Mouse (Mus musculus) hindbrain, embryonic 10.5 days (tissue): Measurements from ENCODE around the gene Adarb1. TPM values are rescaled to one million over a fixed set of nuclear protein-coding genes. Genes with fewer than 3 reads are reported as not detected.

Experiments used
- DNase-seq: peaks from one replicate; pipeline ENCODE4 v3.0.0-alpha.2; 2017; ENCODE audit warnings: low spot score
- H3K27ac ChIP-seq: fragments of 300-500 bp; sonication (generic); 2 replicates; pipeline ENCODE4 v1.5.1; 2016; ENCODE audit warnings: mild to moderate bottlenecking, moderate library complexity
- H3K27me3 ChIP-seq: fragments of 300-500 bp; sonication (generic); 2 replicates; pipeline ENCODE4 v1.6.1; 2016; ENCODE audit warnings: mild to moderate bottlenecking; ENCODE audit not compliant: poor library complexity, insufficient read depth, severe bottlenecking
- H3K36me3 ChIP-seq: fragments of 300-500 bp; sonication (generic); 2 replicates; pipeline ENCODE4 v1.6.1; 2016; ENCODE audit warnings: mild to moderate bottlenecking, moderate library complexity
- H3K4me1 ChIP-seq: fragments of 300-500 bp; sonication (generic); replicated peaks from 2 replicates; pipeline ENCODE4 v1.6.1; 2016; ENCODE audit warnings: mild to moderate bottlenecking
- H3K4me3 ChIP-seq: fragments of 300-500 bp; sonication (generic); 2 replicates; pipeline ENCODE4 v1.5.1; 2016; ENCODE audit warnings: mild to moderate bottlenecking, moderate library complexity
- H3K9me3 ChIP-seq: fragments of 300-500 bp; sonication (generic); 2 replicates; pipeline ENCODE4 v1.6.1; 2016; ENCODE audit warnings: mild to moderate bottlenecking, moderate library complexity
- WGBS: fragments of 180-500 bp; shearing (Covaris S2); methylation state at CpG from one replicate; pipeline ENCODE4 v1.1.7; 2016; 5-methylcytosine and 5-hydroxymethylcytosine counted together
- polyA plus RNA-seq: library from polyadenylated mRNA; unstranded; fragments of >200 nt; fragmentation: Nextera tagmentation; extraction: Ambion mirVana; gene quantifications from 2 replicates; pipeline ENCODE4 v1.2.1, GENCODE M21; 2016

Adarb1 gene
- polyA plus RNA-seq, 1 experiment from 2014 or later = 7.8 TPM

DNA sequence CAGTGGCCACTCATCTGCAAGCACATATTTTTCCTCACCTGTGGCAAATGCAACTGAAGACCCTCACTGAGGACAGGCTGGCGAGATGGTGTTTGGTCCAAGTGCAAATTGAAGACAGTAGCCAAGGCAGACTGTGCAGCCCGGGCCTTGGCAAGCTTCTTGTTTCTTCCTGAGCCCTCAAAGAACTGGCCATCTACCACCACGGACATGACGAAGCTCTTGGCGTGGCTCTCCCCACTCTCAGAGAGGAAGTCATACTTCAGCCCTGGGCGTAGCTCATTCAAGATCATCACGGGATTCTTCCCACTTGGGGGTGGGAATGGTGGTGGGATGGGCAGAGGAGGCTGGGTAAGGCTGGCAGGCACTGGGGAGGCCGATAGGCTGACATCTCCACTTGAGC, 96.5 kb downstream of the Adarb1 start:
- DNase-seq = no peak
- WGBS = 94% methylated on average over 8 of the region's 8 CpGs
- Histone ChIP-seq H3K36me3 (no peaks in the 10 kb centered on the region), H3K27me3 (no peaks in the 10 kb centered on the region), H3K27ac (peak overlapping the region; percentile 8; the same call in 1 of the 2 replicates), H3K4me1 (0 out of 2 replicates have a peak, but pooled peaks cover 6% of the 10 kb centered on the region), H3K9me3 (no peaks in the 10 kb centered on the region), H3K4me3 (no peak overlapping the region)

DNA sequence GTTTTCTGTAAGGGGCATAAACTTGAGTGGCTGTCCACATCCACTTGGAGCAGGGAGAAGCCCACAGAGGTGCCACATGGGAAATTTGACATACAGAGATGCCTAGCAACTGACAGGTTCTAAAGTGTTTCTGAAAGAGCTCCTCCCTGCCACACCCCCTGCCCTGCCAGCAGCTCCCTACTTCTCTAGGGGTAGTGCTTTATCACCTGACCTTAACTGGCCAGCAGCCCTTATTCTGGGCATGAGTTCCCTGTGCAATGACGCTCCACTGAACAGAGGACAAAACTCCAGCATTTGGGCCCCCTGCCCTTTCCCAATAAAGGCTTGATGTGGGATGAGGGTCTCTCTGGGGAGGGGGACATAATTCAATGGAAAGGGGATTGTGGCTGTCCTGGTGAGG, 97.1 kb downstream of the Adarb1 start:
- Histone ChIP-seq H3K4me1 (0 out of 2 replicates have a peak, but pooled peaks cover 6% of the 10 kb centered on the region), H3K36me3 (no peaks in the 10 kb centered on the region), H3K27me3 (no peaks in the 10 kb centered on the region), H3K27ac (no peak overlapping the region), H3K9me3 (no peaks in the 10 kb centered on the region), H3K4me3 (no peak overlapping the region)
- 72% methylated on average over 1 of the region's 1 CpGs for WGBS
- no peak for DNase-seq

DNA sequence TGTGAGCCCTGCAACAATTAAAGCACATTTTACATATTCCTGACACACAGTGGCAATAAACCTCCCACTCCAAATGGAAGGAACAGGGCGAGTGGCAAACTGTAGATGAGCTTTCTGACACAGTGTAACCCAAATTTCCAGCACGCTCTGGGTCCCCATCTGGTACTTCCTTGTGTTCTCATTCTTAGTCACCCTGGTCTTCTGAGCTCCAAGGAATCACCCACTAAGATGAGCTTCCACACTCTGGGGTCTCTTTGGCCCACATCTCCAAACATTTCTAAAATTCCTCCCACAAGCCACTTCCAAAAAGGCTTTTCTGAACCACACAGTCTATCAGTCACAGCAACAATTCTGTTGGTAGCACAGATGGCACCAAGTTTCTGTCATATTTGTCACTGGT, 102.4 kb downstream of the Adarb1 start:
- H3K4me3 ChIP-seq = no peak overlapping the region
- H3K27me3 ChIP-seq = no peaks in the 10 kb centered on the region
- no peaks in the 10 kb centered on the region for H3K9me3 ChIP-seq
- DNase-seq = no peak
- peaks cover 4% of the 10 kb centered on the region; the same call in 1 of the 2 replicates for H3K36me3 ChIP-seq
- no peak overlapping the region for H3K27ac ChIP-seq
- H3K4me1 ChIP-seq = no peaks in the 10 kb centered on the region
- 92% methylated on average over 2 of the region's 2 CpGs for WGBS

DNA sequence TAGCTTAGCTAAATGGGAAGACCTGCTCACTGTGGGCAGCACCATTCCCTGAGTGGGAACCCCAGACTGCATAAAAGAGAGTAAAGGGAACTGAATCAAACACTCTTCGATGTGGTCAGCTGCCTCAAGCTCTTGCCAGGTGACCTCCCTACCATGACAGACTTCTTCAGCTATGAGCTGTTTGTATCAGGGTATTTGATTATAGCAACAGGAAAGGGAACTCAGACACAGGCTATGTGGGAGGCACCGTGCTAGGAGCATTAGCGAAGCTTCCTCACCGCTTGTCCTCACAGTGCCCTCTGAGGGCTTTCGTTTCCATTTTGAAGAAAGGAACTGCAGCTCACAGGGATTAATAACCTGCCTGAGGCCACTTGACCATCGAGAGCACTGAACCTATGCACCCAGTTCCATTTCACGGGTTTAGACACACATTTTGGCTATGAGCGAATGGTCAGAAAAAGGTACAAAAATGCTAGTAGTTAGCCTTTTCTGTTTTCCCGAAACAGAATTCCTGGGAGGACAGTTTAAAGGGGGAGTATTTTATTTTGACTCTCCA, 103.3 kb downstream of the Adarb1 start:
- no peak overlapping the region for H3K27ac ChIP-seq
- 91% methylated on average over 9 of the region's 9 CpGs for WGBS
- no peaks in the 10 kb centered on the region for H3K9me3 ChIP-seq
- no peak for DNase-seq
- H3K4me3 ChIP-seq = no peak overlapping the region
- H3K36me3 ChIP-seq = peaks cover 7% of the 10 kb centered on the region; the same call in 1 of the 2 replicates
- H3K4me1 ChIP-seq = no peaks in the 10 kb centered on the region
- no peaks in the 10 kb centered on the region for H3K27me3 ChIP-seq

DNA sequence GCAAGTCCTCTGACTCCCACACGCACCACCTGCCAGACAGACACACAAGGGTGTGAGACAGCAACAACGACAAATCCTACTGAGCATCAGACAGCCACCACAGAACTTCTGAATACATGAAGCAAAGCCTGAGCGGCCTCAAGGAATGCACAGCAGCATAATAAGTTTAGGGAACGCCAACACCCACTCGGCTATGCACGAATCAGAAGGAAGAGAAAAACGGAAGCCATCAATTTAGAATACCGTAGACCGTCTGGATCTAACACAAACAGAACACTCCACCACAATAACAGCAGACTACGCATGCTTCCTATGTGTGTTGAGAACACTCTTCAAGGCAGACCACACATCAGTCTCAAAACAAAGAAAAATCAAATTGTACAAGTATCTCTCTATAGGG, 109.1 kb downstream of the Adarb1 start:
- Histone ChIP-seq H3K4me3 (no peak overlapping the region), H3K9me3 (no peaks in the 10 kb centered on the region), H3K27ac (no peak overlapping the region), H3K27me3 (no peaks in the 10 kb centered on the region), H3K36me3 (peaks cover 7% of the 10 kb centered on the region; the same call in 1 of the 2 replicates), H3K4me1 (peaks cover 19% of the 10 kb centered on the region)
- 72% methylated on average over 10 of the region's 10 CpGs for WGBS
- DNase-seq = no peak

DNA sequence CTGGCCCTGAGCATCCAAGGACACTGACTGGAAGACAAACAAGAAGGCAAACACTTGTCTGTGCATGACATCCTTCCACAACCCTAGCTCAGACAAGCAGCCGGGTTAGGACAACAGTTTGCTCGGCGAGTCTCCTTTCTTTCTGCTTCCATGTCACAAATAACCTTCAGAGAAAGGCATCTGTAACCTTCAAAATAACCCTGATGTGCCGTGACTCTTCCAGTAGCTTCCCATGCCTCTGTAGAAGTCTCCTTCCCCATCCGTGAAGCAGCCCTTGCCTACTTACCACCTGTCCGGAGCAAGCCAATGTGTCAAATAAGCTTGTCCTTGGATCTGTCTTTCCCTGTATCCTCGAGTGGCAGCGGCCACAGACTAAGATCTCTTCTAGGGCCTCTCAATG, 112.3 kb downstream of the Adarb1 start:
- peaks cover 12% of the 10 kb centered on the region for H3K36me3 ChIP-seq
- 75% methylated on average over 8 of the region's 8 CpGs for WGBS
- H3K9me3 ChIP-seq = no peaks in the 10 kb centered on the region
- 0 out of 2 replicates have a peak overlapping the region, but pooled peaks have one; percentile 50 for H3K27ac ChIP-seq
- H3K4me1 ChIP-seq = peaks cover 19% of the 10 kb centered on the region
- no peak overlapping the region for H3K4me3 ChIP-seq
- no peak for DNase-seq
- H3K27me3 ChIP-seq = no peaks in the 10 kb centered on the region

DNA sequence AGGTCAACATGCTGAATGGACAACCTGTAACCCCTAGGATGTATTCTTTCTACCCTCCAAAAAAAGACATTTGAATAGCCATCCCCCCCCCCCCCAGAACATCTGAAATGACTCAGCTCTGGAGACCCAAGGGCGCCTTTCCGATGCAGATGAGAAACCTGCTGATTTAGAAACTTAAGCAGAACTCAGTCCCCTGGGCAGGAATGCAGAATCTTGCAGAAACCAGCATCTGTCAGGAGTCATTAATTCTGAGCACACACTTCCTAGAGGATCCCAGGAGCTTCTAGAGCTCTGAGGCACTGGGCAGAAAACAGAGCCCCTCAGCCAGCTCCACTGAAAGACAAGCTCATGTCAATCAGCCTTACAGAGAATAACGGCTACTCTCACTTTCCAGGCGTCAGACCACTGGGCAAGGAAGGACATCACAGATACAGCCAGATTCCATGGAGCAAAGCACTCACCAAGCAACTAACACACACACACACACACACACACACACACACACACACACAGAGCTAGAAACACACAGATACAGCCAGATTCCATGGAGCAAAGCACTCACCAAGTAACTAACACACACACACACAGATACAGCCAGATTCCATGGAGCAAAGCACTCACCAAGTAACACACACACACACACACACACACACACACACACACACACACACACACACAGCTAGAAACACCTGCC, 113.1 kb downstream of the Adarb1 start:
- peaks cover 19% of the 10 kb centered on the region for H3K4me1 ChIP-seq
- H3K27me3 ChIP-seq = no peaks in the 10 kb centered on the region
- 25% methylated on average over 4 of the region's 4 CpGs for WGBS
- no peak overlapping the region for H3K4me3 ChIP-seq
- H3K36me3 ChIP-seq = peaks cover 8% of the 10 kb centered on the region
- no peak for DNase-seq
- H3K9me3 ChIP-seq = no peaks in the 10 kb centered on the region
- H3K27ac ChIP-seq = 0 out of 2 replicates have a peak overlapping the region, but pooled peaks have one; percentile 50

DNA sequence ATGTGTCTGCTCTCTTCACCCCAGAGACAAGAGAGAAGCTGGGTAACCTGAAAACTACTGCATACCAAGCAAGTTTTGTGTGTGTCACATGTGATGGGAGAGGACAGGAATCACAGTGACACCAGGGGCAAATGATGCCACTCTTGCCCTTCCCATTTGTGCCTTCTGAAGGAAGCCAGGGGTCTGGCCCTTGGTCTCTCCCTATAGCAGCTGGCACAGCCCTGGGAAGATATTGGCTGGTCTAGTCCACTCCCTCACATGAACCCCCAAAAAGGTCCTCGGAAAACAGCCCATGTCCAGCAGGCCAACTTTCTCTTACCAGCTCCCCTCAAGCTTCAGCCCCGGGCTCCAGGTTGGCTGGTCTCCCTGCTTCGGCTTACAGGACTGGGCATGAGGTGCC, 113.7 kb downstream of the Adarb1 start:
- no peak for DNase-seq
- WGBS = 73% methylated on average over 3 of the region's 3 CpGs
- no peak overlapping the region for H3K4me3 ChIP-seq
- no peak overlapping the region for H3K27ac ChIP-seq
- peaks cover 19% of the 10 kb centered on the region for H3K4me1 ChIP-seq
- no peaks in the 10 kb centered on the region for H3K27me3 ChIP-seq
- peaks cover 8% of the 10 kb centered on the region for H3K36me3 ChIP-seq
- H3K9me3 ChIP-seq = no peaks in the 10 kb centered on the region

DNA sequence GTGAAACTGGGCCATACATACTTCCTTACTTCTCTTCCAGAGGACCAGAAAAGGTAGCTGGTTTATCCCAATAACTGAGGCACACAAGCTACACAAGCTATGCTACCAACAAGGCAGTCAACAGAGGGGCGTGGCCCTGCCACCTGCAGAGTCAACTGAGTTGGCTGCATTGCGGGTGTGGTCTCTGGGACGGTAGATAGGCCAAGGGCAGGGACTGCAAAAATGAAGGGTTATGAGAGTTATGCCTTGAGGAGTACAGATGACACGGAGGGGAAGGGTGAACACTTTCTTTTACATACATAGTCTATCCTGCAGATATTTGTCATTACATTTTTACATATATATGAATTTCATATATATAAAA, 117.2 kb downstream of the Adarb1 start:
- no peaks in the 10 kb centered on the region for H3K27me3 ChIP-seq
- no peaks in the 10 kb centered on the region for H3K9me3 ChIP-seq
- H3K4me1 ChIP-seq = peaks cover 17% of the 10 kb centered on the region
- DNase-seq = no peak
- H3K4me3 ChIP-seq = no peak overlapping the region
- no peak overlapping the region for H3K27ac ChIP-seq
- WGBS = 88% methylated on average over 4 of the region's 4 CpGs
- peaks cover 8% of the 10 kb centered on the region for H3K36me3 ChIP-seq

DNA sequence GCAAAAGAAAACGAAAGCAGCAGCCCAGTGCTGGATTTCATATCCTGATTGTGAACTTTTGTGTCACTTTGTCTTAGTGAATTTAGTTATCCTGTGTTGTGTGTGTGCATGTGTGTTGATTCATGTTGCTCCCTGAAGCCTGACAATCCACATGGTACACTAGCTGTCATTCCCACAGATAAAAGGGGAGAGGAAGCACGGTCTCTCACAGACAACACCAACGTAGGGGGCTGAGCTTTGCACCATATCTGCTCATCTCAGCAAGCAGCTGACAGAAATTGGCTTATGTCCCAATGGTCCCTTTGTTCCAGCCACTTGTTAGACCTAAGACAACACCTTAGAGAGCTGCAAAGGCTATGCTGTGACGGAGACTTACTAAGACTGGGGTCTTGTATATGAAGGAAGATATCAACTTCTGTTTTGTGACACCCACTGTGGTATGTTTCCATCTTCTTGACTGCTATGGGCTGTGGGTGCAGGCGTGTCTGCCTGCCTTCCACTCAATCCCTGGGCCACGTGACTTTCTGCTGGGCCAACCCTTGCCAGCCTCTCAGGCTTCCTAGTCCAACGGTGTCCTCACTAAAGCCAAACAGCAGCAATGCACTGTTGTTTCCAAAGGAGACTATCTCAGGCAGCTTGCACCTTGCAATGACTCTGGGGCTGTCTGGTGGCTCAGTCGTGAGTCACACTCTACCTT, 117.7 kb downstream of the Adarb1 start:
- H3K27me3 ChIP-seq = no peaks in the 10 kb centered on the region
- no peak for DNase-seq
- H3K27ac ChIP-seq = no peak overlapping the region
- 88% methylated on average over 8 of the region's 8 CpGs for WGBS
- H3K4me1 ChIP-seq = peaks cover 12% of the 10 kb centered on the region
- H3K9me3 ChIP-seq = no peaks in the 10 kb centered on the region
- peaks cover 8% of the 10 kb centered on the region for H3K36me3 ChIP-seq
- H3K4me3 ChIP-seq = no peak overlapping the region

DNA sequence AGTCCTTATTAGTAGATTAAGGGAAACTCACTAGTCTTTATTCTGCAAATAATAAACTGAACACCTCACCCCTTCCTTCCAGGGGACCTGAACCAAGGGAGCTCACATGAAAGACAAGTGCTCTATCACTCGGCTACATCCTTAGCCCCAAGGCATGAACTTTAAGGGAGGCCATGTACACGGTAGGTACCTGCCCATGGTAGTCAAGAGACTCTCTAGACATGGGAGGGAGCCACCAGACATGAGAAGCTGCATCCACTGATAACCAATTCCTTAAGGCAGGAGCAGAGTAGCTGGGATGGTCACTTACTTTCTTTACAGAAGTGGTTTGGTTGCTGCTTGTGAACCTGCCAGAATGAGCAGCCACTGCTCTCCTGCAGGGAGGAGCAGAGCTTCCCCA, 118.9 kb downstream of the Adarb1 start:
- no peaks in the 10 kb centered on the region; the same call in 1 of the 2 replicates for H3K4me1 ChIP-seq
- DNase-seq = no peak
- no peaks in the 10 kb centered on the region for H3K9me3 ChIP-seq
- peaks cover 12% of the 10 kb centered on the region for H3K36me3 ChIP-seq
- no peaks in the 10 kb centered on the region for H3K27me3 ChIP-seq
- no peak overlapping the region for H3K27ac ChIP-seq
- no peak overlapping the region for H3K4me3 ChIP-seq
- WGBS = 85% methylated on average over 2 of the region's 2 CpGs

DNA sequence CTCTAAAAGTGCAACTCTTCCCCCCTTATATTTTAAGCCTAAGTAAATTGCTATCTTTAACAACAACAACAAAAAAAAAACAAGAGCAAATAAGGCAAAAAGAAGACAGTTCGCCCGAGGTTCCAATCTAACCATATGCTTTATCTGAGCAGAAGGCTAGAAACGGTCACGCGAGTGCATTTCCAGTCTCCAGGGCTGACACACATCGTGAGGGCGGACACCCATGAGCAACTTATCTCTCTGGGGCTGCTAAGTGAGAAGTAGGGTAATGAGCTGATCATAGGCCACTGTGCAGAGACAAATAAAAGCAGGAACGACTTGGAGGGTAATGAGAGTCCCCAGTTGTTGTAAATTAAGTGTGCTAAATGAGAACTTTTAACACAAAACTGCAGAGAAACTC, 119.4 kb downstream of the Adarb1 start:
- Histone ChIP-seq H3K9me3 (no peaks in the 10 kb centered on the region), H3K27ac (no peak overlapping the region), H3K4me1 (no peaks in the 10 kb centered on the region), H3K27me3 (no peaks in the 10 kb centered on the region), H3K36me3 (peaks cover 12% of the 10 kb centered on the region), H3K4me3 (no peak overlapping the region)
- 90% methylated on average over 8 of the region's 8 CpGs for WGBS
- DNase-seq = no peak

DNA sequence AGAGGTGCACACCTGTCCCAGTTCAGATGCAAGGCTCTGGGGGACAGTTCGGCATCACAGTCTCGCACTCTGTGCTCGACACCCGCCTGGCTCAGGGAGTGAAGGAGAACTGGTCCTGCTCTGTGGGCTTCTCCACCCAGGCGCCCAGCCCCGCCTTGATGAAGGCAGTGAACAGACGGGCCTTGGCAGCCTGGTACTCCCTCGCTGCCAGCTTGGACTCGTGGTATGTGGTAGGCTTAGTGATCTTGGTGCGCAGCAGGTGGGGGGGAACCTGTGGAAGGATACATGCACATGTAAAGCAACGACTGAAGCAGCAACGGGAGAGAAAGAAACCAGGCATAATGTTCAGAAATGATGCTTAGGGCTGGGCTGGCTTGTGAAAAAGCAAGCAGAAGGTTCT, 123.4 kb downstream of the Adarb1 start:
- Histone ChIP-seq H3K36me3 (peaks cover 5% of the 10 kb centered on the region; the same call in 1 of the 2 replicates), H3K27me3 (no peaks in the 10 kb centered on the region), H3K9me3 (no peaks in the 10 kb centered on the region), H3K27ac (no peak overlapping the region), H3K4me1 (no peaks in the 10 kb centered on the region), H3K4me3 (no peak overlapping the region)
- DNase-seq = no peak
- 90% methylated on average over 12 of the region's 12 CpGs for WGBS
